ENCODE assay signal across 10 mouse cellular contexts in the genomic region with DNA sequence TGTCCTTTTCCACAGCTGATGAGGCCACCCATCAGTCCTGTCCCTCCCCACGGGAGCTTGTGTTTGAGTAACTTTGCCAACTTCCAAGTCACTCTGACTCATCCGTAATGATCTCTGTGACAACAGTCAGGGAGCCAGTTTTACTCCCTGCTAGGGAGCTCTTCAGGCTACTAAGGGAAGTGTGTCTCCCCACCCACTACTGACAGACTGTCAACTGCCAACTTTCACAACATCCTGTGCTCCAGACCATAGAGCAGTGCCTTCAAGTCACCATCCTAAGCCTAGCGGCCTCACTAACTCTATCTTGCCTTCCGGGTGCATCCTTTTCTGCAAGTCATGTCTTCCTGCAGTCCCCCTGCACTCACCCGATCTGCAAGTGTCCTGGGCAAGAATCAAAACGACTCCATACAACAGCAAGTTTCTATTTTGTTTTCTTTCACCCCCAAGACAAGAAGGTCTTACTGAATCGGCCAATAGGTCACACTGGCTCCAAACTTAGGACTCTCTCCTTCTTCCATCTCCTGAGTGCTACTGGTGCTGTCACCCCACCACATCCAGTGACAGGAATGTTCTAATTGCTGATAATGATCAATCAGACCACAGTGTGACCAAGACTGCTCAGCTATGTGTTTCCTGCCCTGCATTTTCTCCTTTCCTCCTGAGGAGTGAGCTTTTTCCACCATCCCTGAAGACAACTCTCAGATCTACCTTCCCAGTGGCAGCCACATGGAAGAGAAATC. TPM values are rescaled to one million over a fixed set of nuclear protein-coding genes. Genes with fewer than 3 reads are reported as not detected.
DNase-seq lines count a peak whose midpoint lies in the region; ATAC-seq and TF ChIP-seq lines count a peak whose summit lies in the region.
"Had no signal": no experiment of that assay in that cellular context is flagged by ENCODE, and none has a peak within 500 bp of the region (broad histone marks: within the 10 kb centered on the region; RNA-seq: fewer than 3 reads in every experiment).

No protein-coding gene starts in this region.

- TF ChIP-seq POLR2A in lung, adult 2 months (IDR thresholded peaks at IDR 0.05; ENCODE audit: borderline replicate concordance, extremely low read depth, low read depth, low read length): no peak
- no peak for TF ChIP-seq POLR2A in thymus, adult 2 months (IDR thresholded peaks at IDR 0.05; ENCODE audit: control insufficient read depth, extremely low read depth, insufficient read depth, low read length, poor library complexity)

- TF ChIP-seq CTCF in lung, adult 2 months (IDR thresholded peaks at IDR 0.05; ENCODE audit: insufficient read depth, low read length): no peak
- no peak for TF ChIP-seq CTCF in lung, embryonic 14.5 days (IDR thresholded peaks at IDR 0.05; ENCODE audit: low read depth)
- no peak for TF ChIP-seq CTCF in thymus, adult 2 months (IDR thresholded peaks at IDR 0.05; ENCODE audit: borderline replicate concordance, control insufficient read depth, extremely low read depth, insufficient read depth, low read length, poor library complexity)

- H3K9ac ChIP-seq in lung, embryonic 14.5 days: no peak overlapping the region
- H3K9ac ChIP-seq: heart, embryonic 15.5 days had no signal

- no peaks in the 10 kb centered on the region for H3K9me3 ChIP-seq in lung, embryonic 14.5 days (ENCODE audit: low read depth, low read length)
- H3K9me3 ChIP-seq: heart, embryonic 15.5 days had no signal

- peak; percentile 66 for ATAC-seq in lung, embryonic 14.5 days (ENCODE audit: insufficient read depth)
- ATAC-seq: Patski had no signal

- H3K4me3 ChIP-seq in lung, adult 2 months (replicated peaks; ENCODE audit: extremely low read depth, low read depth, low read length): no peak overlapping the region
- H3K4me3 ChIP-seq in lung, embryonic 14.5 days (ENCODE audit: low read depth, low read length): no peak overlapping the region
- no peak overlapping the region for H3K4me3 ChIP-seq in thymus, adult 2 months (ENCODE audit: control insufficient read depth, insufficient read depth, low read length)
- H3K4me3 ChIP-seq: heart, embryonic 15.5 days had no signal

- no peaks in the 10 kb centered on the region for H3K27me3 ChIP-seq in lung, embryonic 14.5 days (ENCODE audit: insufficient read depth, low read length)
- H3K27me3 ChIP-seq in thymus, adult 2 months (ENCODE audit: control insufficient read depth, insufficient read depth, low read length): no peaks in the 10 kb centered on the region
- H3K27me3 ChIP-seq: heart, embryonic 15.5 days; Patski had no signal

- H3K4me2 ChIP-seq in lung, embryonic 14.5 days: no peak overlapping the region
- H3K4me2 ChIP-seq: heart, embryonic 15.5 days had no signal

- peak; percentile 17 to 39 for DNase-seq in lung, adult 18-20 months
- DNase-seq in lung, adult 2 months: no peak
- peak; percentile 38 for DNase-seq in heart, adult 8-10 months (ENCODE audit: low spot score)
- peak; percentile 45 for DNase-seq in lung, embryonic 14.5 days
- DNase-seq in thymus, adult 2 months: peak; percentile 52
- DNase-seq in frontal cortex, postnatal 10 days (ENCODE audit: low spot score in 2 of 2): no peak
- DNase-seq in frontal cortex, postnatal 25 days (ENCODE audit: low spot score in 2 of 2): no peak
- no peak for DNase-seq in left cerebral cortex, adult 11 months (ENCODE audit: low spot score)

- no peak overlapping the region for H3K27ac ChIP-seq in lung, embryonic 14.5 days (ENCODE audit: low read depth)
- peak overlapping the region; percentile 64 for H3K27ac ChIP-seq in thymus, adult 2 months (ENCODE audit: control insufficient read depth, insufficient read depth, low read length)
- H3K27ac ChIP-seq: heart, embryonic 15.5 days had no signal

- H3K4me1 ChIP-seq in lung, adult 2 months (ENCODE audit: control insufficient read depth, insufficient read depth, low read length): peaks cover 3% of the 10 kb centered on the region; the same call in 1 of the 2 replicates
- peaks cover 7% of the 10 kb centered on the region; the same call in 1 of the 2 replicates for H3K4me1 ChIP-seq in lung, embryonic 14.5 days (ENCODE audit: insufficient read depth)
- H3K4me1 ChIP-seq in thymus, adult 2 months (replicated peaks; ENCODE audit: control insufficient read depth, insufficient read depth, low read length): peaks cover 20% of the 10 kb centered on the region

- H3K36me3 ChIP-seq in lung, embryonic 14.5 days (ENCODE audit: insufficient read depth): no peaks in the 10 kb centered on the region
- no peaks in the 10 kb centered on the region for H3K36me3 ChIP-seq in thymus, adult 2 months (ENCODE audit: control insufficient read depth, insufficient read depth, low read length)
- H3K36me3 ChIP-seq: heart, embryonic 15.5 days had no signal

- 23% methylated on average over 7 of the region's 7 CpGs for WGBS in lung, adult 2 months
- WGBS in lung, embryonic 14.5 days: 26% methylated on average over 7 of the region's 7 CpGs
- WGBS in thymus, adult 2 months: 9% methylated on average over 7 of the region's 7 CpGs

RNA-seq across cellular contexts. Expression of gene Prkar2b, which starts 43.3 kb away (rescaled TPM):
- 10.9 and 12.2 TPM in 2 replicates for polyA plus RNA-seq in lung, adult 2 months (2012; rRNA removed)
- 1 to 10 TPM; 3.0 to 3.8 (median 3.4) TPM for total RNA-seq in heart, adult 8-10 months (2022)
- polyA plus RNA-seq in lung, embryonic 14.5 days (2014; fragmentation: Nextera tagmentation; extraction: Ambion mirVana): 31.6 and 31.9 TPM in 2 replicates
- polyA plus RNA-seq in thymus, adult 2 months (2012; rRNA removed): 10.9 and 19.9 TPM in 2 replicates

Comparison
In these comparisons a context has a peak if more than half of its experiments do, and no peak if none do; other contexts are left out.
1. DNase-seq: peak in lung, adult 18-20 months (2 of 2), heart, adult 8-10 months (single experiment), lung, embryonic 14.5 days (single experiment) and thymus, adult 2 months (single experiment); none in lung, adult 2 months (single experiment), frontal cortex, postnatal 10 days (0 of 2), frontal cortex, postnatal 25 days (0 of 2) and left cerebral cortex, adult 11 months (single experiment).